Mouse (Mus musculus): Measurements from ENCODE around the gene Fv1.

DNA sequence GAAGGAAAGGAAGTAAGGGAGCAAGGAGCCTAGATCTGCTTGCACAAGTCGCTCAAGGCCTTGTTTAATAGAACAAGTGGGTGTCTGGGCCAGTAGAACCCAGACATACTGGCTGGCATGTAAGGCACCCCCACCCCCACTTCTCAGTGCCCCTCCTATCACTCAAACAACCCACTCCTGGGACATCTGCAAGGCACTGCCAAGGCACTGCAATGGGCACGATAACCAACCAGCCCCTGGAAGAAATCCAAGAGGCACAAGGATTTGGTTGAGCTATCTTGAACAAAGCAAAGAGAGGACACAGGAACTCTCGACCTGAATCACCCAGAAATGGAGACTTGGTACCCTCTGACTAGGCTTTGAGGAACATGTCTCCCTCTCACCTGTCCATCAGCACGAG, 19.5 kb downstream of the Fv1 start:
- TF ChIP-seq CTCF (conservative IDR thresholded peaks at IDR 0.05; ENCODE audit: insufficient read depth, insufficient read length, low read depth, low read length) (no peak), POLR2A (IDR thresholded peaks at IDR 0.05; ENCODE audit: low read depth, low read length) (no peak)
